Mouse (Mus musculus): Measurements from ENCODE around the gene Pim3.
"Not testable (repeated sequence)": the region's sequence is repeated elsewhere in the genome, so short reads cannot be mapped to it uniquely, and the experiment has no call there.

Gene Pim3

DNA sequence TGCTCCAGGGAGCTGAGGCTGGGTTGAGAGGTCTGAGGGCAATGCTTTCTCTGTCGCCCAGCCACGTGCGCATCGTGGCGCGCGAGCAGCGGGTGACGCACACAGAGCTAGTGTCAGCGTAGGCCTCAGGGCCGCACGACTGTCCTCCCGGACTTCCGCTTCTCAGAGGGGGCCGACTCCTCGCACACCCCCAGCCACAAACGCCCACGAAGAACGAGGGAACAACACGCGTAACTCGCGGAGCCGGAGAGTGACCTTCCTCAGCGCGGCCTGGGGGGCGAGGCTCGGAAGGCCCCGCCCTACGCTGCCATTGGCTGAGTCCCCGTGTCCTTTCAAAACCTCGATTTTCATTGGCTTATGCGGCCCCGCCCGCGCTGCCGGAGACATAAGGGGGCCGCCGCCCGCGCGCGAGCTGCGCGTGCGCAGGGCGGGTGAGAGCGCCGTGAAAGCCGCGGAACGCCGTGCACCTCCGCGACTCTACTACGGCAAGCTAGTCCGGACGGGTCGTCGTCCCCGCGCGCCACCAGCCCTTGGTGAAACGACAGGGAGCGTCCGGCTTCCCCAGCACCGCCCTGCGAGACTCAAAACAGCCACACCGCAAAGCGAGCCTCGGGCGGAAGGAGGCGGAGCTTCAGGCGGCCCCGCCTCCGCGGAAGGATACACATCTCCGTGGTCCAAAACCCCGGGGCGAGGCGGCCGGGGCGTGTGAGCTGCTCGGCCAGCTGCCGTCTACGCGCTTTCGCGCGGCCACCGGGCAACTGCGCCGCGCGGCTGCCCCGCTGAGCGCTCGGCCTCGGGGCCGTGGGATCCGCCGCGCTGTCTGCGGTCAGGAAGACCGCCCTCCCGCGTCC, at the start of gene Pim3:
Gene Pim3 (plus strand): TSS at position 415 of the 851 bp plus-strand sequence.
- peak; percentile 95 for DNase-seq (ENCODE audit: low spot score)

DNA sequence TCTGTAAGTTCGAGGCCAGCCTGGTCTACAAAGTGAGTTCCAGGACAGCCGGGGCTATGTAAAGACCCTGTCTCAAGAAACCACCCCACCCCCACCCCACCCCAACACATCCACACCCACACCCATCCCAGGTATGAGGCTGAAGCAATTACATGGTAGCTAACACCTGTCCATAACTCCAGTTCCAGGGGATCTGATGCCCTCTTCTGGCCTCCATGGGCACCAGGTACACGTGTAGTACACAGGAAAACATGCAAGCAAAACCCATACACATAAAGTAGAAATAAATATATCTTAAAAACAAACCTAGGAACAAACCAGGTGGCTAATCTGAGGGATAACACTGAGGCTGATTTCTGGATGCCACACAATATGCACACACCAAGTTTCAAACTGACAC, 48.7 kb upstream of the Pim3 start:
- DNase-seq (ENCODE audit: low spot score), result no peak

DNA sequence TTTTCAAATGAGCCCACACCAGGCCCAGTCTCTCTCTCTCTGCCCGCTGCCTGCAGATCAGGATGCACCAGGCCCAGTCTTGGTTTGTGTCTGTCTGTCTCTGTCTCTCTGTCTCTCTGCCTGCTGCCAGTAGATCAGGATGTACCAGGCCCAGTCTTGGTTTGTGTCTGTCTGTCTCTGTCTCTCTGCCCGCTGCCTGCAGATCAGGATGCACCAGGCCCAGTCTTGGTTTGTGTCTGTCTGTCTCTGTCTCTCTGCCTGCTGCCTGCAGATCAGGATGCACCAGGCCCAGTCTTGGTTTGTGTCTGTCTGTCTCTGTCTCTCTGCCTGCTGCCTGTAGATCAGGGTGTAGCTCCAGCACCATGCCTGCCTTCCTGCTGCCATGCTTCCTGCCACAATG, 48.1 kb upstream of the Pim3 start:
- not testable (repeated sequence) for DNase-seq (ENCODE audit: low spot score)

DNA sequence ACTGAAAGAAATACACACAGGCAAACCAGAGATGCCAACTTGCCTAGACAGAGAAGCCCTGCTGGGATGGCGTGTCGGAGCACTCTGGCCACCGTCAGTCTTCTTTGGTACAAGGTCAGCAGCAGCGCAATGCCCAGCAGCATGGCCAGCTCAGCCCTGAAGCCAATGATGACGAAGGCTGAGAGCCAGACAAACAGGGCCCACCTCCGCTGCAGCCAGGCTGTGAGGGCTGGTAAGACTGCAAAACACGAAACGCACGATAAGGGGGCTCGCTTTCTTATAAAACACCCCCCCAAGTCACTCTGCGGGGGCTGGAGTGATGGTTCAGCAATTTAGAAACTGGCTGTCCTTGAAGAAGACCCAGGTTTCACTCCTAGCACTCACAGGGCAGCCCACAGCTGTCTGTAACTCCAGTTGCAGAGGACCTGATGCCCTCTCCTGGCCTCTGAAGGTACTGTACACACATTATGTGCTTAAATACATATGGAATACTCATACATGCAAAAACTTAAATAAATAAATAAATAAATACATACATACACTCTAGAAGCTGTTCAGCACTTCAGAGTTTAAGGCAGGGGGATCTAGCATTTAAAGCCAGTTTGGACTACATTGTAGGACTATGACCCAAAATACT, 47.5 kb upstream of the Pim3 start:
- no peak for DNase-seq (ENCODE audit: low spot score)

DNA sequence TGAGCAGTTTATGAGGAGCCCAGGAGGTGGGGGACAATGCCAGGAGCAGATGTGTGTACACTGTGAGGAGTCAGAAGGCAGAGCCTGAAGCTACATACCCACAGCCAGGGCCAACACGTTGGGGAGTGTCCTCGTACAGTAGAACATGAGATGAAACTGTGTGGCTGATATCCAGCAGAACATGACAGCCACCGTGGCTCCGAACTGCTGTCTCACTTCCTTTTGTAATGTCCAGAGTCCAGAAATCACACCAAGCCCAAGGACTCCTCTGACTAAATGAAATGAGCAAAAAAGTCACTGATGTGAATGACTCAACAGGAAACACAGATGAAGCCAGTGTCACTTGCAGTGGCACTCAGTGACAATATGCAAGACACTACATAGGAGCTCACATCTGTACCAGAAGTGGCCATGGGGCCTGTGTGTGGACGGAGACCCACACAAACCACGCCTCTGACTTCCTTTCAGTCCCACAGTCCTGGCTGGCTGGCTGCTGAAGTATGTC, 46.7 kb upstream of the Pim3 start:
- no peak for DNase-seq (ENCODE audit: low spot score)

DNA sequence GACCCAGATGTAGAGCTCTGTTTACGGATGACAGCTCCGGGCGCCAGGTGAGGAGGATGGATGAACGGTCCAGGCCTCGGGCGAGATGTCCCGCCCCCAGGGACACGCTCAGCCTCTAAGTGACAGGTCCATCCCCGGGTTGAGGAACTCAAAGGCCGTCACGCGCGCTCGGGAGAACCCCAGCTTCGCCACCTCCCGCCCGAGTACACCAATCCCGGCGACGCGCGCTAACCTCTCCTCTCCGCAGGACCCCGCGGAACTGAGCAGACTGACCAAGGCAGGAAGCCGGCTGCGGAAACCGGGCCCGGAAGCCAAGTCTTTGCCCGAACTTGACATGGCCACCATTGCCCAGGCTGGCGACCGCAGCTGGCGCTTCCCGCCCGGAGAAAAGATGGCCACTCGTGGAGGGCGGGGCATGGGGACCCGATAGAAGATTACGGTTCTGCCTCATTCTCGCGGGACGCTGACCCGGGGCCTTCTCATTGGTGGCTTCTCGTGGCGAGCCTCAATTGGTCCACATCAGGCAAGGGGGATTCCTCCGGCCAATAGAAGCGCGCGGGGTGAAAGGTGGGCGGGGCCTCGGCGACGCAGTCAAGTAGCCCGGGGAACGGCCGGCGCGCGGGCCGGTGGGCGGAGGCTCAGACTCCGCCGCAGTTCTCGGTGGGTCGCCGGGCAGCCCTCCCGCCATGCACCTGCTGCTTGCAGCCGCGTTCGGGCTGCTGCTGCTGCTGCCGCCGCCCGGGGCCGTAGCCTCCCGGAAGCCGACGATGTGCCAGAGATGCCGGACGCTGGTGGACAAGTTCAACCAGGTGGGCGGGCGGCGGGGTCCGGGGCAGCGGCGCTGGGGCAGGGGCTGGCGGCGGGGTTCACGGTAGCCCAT, 42.7 kb upstream of the Pim3 start, which contains the start of the genes Alg12 and Creld2:
Gene Alg12 (minus strand): TSS at position 293 of the 880 bp plus-strand sequence.
Gene Creld2 (plus strand): TSS at position 621 of the 880 bp plus-strand sequence.
- peak; percentile 100 for DNase-seq (ENCODE audit: low spot score)

DNA sequence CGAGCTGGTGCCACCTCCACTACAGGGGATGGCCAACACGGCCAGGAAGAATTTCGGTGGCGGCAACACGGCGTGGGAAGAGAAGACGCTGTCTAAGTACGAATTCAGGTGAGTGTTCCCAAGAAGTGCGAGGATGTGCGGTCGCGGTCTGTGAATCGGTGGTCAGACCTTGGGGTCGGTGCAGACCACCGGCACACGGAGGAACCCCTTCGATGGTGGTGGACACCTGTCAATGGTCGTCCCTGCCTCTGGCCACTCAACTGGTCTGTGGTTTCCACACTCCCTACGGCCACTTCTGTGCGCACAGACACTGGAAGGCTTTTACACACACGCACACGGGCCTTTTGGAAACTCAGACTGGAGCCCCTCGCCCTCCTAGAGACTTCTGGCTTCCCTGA, 42.1 kb upstream of the Pim3 start:
- no peak for DNase-seq (ENCODE audit: low spot score)

DNA sequence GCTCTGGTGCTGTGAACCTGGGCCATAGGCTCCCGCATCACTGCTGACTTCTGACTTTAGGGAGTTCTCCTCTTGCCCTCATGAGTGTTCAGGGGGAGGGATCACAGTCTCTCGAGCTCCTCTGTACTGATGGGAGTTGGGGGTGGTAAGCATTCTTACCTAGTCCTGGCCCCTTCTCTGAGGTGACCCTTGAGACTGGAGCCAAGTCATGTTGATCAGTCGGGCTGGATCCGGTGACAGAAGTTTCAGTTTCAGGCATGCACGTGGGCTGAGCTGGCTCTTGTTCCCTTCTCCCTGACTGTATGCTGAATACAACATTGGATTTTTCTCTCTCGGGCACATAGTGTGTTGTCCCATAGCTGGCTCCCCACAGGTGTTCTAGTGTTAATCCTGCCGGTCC, 40.6 kb upstream of the Pim3 start:
- no peak for DNase-seq (ENCODE audit: low spot score)

DNA sequence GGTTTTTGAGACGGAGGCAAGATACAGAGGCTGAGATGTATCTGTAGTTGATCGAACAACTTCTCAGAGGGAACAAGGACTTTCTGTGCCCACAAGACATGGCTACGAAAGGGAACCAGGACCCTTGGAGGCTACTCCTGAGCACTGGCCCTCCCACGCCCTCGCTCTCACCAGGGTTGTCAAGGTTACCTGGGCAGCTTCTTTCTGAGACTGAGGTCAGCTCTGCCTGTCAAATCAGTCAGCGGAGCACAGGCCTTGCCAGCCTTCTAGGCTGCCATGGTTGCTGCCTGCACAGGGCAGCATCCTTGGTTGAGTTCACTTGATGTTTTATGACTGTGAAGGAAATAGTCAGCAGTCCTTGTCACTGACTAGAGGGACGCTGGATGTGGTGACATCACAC, 39.5 kb upstream of the Pim3 start:
- no peak for DNase-seq (ENCODE audit: low spot score)

DNA sequence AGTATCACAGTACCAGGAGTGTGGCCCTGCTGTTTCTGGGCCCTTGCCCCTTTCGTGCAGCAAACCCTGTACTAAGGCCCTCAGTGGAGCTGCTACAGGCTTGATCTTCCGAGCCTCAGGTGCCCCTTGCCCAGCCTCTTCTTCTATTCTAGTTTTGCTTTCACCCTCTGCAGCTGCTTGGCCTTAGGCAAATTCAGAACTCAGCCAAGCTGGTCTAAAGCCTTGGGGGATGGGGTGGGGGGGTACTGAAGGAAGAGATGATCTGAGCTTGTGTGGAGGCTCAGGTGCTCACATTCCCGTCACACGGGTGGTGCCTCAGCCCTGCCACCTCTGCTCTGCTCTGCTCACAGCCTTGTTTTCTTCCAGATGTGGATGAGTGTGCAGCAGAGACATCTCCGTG, 38.6 kb upstream of the Pim3 start:
- DNase-seq (ENCODE audit: low spot score), result no peak

DNA sequence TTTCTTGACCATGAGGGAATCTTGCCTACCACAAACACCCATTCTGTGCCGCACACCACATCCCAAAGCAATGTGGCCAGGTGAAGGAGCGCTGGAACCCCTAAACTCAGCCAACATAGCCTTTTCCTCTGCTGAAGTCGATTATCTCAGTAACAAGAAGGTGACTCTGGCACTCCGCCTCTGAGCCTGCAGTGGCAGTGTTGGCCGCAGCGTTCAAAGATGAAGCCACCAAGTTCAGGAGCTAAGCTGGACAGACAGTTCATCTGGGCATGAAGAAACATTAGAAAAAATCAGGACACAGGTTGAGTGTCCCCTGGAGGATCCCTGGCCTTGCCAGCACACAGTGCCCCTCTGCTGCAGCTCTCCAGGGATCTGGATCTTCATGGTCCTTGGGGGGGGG, 34.5 kb upstream of the Pim3 start:
- DNase-seq (ENCODE audit: low spot score), result no peak

DNA sequence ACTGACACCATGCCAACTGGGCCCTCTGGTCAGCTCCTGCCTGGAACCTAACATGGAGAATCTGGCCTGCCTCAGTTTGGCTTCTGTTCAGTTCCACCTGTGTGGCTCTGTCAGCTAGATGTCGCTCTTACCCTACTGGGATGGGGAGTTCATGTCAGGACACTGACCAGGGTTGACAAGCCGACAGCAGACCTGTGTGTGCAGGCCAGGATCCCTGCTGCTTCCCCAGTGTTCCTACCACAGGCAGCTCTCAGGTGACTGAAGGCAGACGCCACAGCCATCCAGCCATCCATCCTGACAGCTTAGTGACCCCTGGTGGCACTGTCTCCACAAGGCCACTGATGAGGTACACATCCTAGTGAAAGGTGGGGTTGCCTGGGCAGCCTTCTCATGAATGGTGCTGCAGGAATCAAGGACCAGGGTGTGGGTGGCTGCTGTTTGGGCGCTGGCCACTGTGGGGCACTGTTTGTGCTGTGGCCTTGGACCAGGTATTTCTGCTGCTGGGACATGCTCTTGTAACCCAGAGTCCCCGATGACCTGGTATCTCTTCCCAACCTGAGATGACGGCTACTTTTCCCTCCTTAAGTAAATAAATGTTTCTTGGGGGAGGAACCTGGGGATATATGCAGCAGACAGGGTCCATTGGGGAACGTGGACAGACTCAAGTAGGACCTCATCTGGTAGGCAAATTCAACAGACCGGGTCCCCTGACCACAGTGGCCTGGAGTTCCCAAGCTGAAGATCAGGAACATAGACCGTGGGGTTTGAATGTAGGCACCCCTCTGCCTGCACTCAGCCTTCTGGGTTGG, 33.8 kb upstream of the Pim3 start:
- DNase-seq (ENCODE audit: low spot score), result no peak

DNA sequence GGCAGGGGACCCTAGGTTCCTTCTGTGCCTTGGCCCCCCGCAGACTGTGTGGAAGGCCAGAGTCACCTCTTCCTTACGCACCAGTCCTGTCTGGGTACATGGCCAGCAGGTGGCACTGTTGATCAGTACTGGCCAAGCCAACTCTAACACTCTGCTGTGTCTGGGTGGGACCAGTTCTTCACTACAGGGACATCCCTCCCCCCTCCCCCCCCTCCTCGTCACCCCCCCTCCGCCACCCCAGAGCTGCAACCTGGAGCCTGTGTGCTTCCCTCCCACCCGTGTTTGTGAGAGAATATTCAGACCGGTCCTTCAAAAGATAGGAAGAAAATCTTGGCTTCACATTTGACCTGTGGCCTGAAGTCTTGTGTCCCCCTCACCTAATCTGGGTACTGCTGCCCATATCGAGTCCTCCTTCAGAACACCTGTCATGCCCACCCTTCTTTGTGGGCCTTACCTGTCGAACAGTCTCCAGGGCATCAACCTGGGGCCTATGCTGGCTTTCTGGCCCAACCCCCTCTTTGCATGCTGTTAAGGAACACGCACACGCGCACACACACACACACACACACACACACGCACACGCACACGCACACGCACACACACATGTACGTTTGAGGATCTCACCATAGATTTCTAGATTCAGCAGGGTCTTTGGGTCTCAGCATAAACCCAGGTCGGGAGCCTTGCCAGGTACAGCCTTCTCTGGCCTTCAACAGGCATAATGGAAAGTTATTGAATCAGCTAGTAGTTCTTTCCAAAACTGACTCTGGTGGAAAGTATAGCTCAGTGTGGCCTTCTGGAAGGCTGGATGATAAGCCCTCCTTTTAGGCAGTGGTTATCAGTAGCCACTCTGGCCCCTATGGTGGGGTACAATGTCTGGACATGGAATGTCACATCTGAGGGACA, 32.9 kb upstream of the Pim3 start:
- peak; percentile 56 for DNase-seq (ENCODE audit: low spot score)

DNA sequence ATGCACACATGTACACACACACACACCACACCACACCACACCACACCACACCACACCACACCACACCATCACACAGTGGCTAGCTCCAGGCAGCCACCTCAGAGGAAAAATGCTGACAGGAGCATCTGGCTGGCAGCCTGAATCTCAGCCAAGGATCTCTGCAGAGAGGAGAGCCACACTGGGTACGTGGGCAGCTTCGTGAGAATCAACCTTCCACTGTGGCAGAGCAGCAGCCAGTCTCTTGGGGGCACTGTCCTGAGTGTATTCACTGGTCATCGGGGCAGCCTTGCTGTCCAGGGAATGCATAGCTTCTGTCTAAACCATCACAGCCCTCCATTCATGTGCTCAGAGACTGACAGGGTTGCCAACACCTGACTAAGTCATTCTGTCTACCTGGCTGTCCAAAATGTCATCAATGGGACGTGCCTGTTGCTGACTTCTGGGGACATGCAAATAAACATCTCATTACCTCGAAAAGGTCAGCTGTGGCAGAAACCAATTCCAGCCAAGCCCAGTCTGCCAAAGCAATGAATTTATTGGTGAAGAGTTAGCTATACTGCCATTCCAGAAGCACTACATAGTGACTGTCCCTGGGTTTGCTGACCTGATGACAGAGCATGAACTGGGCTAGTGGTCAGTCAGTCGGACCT, 32.1 kb upstream of the Pim3 start:
- DNase-seq (ENCODE audit: low spot score), result no peak

DNA sequence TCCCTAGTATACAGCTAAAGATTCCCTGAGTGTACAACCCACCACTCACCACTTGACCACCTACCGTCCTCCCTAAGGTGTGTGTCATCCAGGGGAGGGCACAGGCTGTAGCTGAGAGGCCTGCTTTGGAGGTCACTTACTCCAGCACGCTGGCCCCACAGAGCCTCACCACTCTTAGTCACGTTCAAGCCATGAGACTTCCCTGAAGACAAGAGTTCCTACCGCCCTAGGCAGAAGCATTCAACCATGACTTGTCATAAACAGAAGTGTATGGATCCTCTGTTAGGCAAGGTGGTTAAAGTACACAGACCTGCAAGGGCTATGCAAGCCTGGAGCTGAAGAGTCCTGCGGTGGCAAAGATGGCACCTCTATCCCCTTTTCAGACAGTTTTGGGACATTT, 31.3 kb upstream of the Pim3 start:
- no peak for DNase-seq (ENCODE audit: low spot score)

DNA sequence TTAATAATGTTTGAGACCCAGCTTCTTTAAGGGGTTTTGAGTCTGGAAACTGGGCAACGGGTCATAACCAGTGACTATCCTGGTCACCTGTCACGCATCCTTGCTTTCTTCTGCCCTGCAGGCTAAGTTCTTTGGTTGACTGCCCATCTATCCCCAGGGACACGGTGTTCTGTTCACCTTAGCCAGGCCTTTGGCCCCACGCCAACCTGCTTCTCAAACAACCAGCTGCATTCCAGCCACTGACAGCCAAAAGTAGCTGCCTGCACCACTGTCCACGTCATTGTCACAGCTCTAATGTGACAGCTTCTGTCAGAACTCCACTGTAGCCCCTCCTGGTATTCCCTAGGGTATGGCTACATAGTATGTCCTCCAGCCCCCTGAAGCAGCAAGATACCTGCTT, 30.5 kb upstream of the Pim3 start:
- no peak for DNase-seq (ENCODE audit: low spot score)

DNA sequence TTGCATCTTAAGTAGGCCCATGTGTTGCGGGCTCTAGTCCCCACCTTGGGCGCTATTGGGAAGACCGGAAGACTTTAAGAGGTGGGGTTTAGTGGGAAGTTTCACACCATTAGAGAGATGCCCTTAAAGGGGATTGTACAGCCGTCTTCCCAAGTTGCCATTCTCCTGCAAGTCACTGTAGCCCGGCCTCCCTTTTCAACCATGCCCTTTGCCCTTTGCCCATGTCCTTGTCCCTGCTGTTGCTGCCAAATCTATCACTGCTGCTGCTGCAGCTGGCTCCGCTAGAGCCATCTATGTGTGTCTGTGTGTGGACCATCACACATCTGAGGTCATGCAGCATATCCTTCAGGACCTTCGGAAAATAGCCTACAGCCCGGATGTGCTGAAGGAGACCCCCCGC, 29.4 kb upstream of the Pim3 start:
- DNase-seq (ENCODE audit: low spot score), result no peak

DNA sequence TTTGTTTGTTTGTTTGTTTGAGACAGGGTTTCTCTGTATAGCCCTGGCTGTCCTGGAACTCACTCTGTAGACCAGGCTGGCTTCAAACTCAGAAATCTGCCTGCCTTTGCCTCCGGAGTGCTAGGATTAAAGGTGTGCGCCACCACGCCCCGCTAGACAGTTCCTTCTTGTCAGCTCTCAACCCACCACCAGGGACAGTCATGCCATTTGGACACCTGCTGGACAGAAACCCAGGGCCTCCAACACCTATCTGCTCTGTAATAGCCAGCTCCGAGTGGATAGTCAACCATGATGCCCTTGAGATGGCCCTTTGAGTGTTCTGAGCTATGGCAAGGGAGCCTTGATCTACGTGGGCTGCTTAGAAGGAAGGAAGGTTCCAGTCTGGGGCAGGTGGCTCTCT, 26.0 kb upstream of the Pim3 start:
- no peak for DNase-seq (ENCODE audit: low spot score)

DNA sequence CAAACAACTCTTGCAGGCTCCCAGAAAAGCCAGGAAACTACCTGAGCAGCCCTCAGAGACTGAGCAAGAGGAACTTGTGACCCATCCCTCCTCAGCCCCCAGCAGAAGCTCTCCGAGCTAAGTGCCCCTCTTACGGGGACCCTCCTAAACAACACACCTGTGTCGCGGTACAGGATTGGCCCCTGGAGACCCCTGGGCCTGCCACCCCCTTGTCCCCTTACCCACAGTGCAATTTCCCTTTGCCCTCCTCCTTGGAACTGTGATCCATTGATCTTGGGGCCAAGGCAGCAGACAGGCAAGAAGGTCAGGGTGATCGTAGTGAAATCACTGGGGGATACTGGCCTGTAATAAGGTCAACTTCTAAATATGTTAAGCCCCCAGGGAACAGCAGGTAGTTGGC, 25.4 kb upstream of the Pim3 start:
- no peak for DNase-seq (ENCODE audit: low spot score)

Measured in ovary, adult 18-20 months (tissue).